Mouse (Mus musculus) liver, postnatal 0 days (tissue): ENCODE measurements around the gene Pnmt.

Experiments used
- CTCF ChIP-seq: sonication (generic); IDR thresholded peaks from 2 replicates; pipeline ENCODE4 v1.5.1; 2016; ENCODE audit warnings: antibody characterized with exemption, low read depth
- EP300 ChIP-seq: IDR thresholded peaks from 2 replicates; pipeline ENCODE4 v1.6.1; 2016; ENCODE audit warnings: antibody characterized with exemption, low read depth, mild to moderate bottlenecking

GRCm38 (mm10) chr11:98394301-98394700 lies 8.1 kb downstream of the Pnmt start:
- TF ChIP-seq CTCF (no peak), EP300 (no peak)
